Mouse (Mus musculus): ENCODE results near the gene Tmem30a. TPM values are rescaled to one million over a fixed set of nuclear protein-coding genes. Genes with fewer than 3 reads are reported as not detected.

The Tmem30a gene
- 131 and 132 TPM in 2 replicates for polyA plus RNA-seq (2012; rRNA removed)

DNA sequence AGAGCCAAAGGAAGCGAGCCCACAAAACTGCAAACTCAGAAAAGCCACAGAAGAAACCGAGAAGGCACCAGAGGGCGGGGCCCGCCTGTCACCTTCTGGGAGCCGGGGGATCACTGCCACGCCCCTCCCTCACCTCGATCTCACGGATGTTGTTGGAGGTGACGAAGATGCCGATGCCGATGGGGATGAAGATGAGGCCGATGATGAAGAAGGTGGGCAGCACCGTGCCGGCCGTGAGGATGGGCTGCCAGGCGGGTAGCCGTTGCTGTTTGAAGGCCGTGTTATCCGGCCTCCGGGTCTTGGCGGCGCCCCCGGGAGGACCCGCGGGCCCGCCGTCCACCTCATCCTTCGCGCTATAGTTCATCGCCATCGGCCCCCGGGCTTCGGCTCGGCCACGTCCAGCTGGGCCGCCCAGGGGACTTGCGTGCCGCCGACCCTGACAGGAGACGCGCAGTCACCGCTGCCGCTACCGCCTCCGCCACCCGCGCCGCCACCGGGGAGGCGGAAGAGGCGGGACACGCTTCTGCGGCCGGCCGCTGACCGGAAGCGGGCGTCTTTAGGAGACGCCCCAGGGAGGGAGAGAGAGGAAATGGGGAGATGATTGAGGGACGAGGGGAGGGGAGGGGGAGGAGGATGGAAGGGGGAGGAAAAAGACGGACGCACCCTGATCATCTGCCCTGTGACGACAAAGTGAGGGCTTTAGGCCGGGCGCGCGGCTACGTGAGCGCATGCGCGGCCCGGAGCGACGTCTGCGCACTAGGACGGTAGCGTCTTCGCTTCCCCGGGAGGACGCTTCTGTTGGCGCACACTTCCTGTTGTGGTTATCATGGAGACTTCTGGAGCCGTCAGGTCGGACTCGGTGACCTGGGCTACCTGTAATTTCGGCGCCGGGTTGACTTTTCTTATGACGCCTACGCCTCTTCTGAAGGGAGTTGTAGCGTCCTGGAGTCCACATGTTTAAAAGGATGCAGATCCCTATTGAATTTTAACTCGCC lies at the start of gene Tmem30a:
Gene Tmem30a, minus strand, starts transcription at position 667 of the 995 bp plus-strand sequence.
- peak; percentile 93 to 96 for DNase-seq (ENCODE audit: extremely low spot score in 1 of 2, low spot score in 1 of 2)

DNA sequence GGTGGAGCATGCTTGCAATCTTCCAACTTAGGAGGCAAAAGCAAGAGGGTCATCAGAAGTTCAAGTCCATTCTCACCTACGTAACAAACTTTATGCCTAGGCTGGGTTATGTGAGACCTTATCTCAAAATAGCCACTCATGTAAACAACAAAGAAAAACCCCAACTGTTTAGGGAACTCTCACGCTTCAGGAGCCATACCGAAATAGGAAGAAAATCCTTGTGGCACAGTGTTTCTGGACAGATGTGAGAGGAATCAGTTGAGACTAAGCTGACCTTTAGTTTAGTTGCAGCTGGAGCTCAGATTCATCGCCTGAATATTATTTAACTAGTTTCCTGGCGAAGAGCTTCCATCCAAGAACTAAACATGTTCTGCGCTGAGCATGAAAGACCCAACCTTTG lies 49.3 kb upstream of the Tmem30a start:
- no peak for DNase-seq (ENCODE audit: extremely low spot score in 1 of 2, low spot score in 1 of 2)

DNA sequence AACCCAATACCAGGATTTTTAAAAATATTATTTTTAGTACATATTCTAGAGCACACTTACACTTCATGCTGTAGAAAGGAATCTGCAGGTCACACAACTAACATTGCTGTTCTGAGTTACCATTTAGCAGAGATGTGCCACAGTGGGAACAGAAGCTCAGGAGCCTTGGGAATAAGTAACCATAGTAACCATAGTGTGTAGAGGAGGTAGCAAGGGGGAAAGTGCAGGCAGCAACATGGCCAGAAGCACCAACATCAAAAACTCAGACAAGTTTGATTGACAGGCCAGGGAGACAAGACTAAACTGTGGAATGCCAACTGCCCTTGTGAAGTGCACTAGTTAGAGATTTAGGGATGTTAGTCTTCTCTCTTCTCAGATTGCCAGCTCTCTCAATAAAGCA lies 48.7 kb upstream of the Tmem30a start:
- no peak for DNase-seq (ENCODE audit: extremely low spot score in 1 of 2, low spot score in 1 of 2)

DNA sequence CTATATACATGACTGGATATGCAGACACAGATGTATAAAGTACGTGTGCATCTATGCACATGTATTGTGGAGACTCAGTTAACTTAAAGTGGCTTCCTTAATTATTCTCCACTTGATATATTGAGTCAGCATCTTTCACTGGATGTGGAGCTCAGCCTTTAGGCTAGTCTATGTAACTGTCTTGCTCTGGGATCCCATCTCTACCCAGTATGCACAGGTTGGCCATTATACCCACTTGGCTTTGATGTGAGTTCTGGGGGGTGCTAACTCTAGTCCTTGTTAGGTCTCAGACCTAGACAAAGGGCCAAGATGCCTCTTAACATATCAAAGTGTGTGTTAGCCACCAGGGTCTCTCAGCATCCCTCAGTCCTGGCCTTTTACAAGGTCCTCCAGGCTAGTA lies 38.0 kb upstream of the Tmem30a start:
- no peak for DNase-seq (ENCODE audit: extremely low spot score in 1 of 2, low spot score in 1 of 2)

DNA sequence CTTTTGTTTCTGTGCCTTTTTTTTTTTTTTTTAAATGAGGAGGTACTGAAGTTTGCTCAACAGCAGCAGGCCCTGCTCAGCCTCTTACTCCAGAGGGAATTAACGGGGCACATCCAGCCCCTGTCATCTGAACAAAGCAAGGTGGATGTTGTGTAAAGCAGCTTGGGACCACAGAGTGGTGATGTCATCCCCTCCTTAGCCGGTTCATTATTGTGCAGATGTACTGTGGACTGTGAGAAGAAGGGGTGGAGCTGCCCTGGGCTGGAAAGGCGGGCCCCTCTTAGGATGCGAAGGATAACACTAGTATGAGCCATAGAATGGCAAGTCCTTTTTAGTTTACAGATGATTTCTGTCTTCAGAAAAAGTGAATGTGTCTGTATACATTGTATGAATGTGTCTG lies 37.6 kb upstream of the Tmem30a start:
- DNase-seq (ENCODE audit: extremely low spot score in 1 of 2, low spot score in 1 of 2), result no peak

DNA sequence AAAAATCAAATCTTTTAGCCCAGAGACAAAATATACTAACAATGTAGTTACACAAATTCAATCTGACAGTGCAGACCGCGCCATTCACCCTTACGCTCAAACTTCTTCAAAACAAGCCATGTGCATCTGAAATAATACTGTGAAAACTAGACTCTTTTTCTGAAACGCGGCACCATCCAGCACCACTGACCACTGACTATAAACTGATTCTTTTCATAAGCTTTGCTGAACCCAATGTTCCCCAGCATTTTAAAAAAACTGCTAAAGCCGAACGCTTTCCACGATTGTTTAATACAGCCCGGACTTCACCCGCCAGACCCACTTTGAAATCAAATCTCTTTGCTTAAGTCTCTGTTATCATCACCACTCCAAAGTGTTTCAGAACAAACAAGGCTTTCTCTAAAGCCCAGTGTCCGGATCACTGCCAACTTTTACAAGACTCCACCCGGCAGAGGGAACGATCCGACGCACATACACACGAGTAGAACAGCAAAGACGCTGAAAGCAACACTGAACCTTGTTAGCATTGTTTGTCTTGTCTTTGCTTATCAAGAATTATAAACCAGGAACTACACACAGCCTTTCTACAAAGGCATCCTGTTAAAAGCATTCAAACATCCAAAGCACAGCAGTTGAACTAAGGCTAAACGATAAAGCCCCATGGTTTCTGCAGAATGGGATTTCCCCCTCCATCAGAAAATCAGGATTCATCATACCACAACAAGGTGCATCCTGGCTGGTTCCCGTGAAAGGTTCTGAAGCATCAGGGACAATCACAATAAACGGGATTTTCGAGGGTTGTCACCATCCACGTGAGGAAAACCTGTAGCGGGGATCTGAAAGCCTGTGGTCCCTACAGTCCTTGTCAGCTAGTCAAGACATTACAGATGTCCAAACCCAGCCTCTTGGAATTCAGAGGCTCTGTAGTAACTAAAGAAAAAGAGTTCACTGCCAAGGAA lies 36.8 kb upstream of the Tmem30a start:
- no peak for DNase-seq (ENCODE audit: extremely low spot score in 1 of 2, low spot score in 1 of 2)

DNA sequence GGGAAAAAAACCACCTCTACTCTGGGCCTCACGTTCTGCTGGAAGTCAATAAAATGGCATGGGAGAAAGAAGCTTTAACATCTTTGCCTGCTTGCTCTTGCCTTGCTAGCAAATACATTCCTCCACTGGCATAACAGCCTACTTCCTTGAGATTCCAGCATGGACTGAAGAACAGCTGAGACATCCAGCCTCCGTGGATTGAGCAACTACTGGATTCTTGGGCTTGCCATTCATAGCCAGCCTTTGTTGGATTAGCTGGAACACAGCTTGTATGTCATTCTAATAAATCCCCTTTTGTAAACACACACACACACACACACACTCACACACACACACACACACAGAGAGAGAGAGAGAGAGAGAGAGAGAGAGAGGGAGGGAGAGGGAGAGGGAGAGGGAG lies 33.8 kb upstream of the Tmem30a start:
- DNase-seq (ENCODE audit: extremely low spot score in 1 of 2, low spot score in 1 of 2), result no peak

DNA sequence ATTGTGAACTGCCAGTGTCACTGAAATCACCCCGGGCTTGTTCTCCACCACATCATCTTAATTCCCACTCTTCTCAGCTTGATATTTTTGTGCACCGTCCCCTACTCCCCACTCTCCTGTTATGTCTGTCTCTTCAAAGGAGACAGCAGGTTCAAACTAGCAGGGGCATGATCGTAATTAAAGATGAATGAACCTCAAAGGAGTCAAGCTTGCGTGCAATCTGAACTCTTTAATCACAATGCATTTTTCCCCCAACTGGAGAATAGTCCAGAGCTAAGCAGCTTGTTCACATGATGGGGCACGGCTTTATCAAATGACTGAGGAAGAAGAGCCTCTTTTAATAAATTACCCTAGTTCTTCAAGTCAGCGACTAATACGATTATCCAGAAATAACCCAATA lies 32.2 kb upstream of the Tmem30a start:
- no peak for DNase-seq (ENCODE audit: extremely low spot score in 1 of 2, low spot score in 1 of 2)

DNA sequence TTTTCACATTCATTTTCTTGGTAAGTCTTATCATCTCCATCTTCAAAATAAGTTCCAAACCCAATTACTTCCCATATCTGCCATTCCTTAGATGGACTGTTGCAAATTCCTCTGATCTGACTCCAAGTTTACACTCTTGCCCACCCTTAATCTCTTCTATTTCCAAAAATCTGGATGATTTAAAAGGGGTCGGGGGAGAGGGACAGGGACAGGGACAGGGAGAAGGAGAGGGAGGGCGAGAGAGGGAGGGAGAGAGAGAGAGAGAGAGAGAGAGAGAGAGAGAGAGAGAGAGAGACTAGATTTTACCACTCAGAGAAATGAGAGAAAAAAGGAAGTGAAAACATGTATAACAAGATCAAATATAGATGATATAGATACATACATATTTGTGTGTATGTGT lies 30.5 kb upstream of the Tmem30a start:
- DNase-seq (ENCODE audit: extremely low spot score in 1 of 2, low spot score in 1 of 2), result no peak

DNA sequence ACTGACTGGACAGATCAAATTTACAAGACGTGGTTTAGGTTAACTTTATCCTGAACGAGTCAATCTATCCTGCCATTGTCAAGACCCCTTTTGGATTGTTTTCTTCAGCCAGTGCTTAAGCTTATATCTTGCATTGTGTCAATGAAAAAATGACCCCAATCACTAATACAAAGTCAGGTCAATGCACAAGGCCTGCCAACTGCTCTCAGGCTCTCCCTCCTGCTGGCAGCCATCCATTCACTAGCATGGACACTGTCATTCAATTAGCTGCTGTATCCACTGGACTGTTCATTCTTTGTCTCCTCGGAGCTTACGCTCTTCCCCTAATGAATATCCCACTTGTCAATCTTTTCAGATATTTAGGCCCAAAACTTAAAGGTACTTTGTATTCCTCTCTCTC lies 30.1 kb upstream of the Tmem30a start:
- DNase-seq (ENCODE audit: extremely low spot score in 1 of 2, low spot score in 1 of 2), result no peak

DNA sequence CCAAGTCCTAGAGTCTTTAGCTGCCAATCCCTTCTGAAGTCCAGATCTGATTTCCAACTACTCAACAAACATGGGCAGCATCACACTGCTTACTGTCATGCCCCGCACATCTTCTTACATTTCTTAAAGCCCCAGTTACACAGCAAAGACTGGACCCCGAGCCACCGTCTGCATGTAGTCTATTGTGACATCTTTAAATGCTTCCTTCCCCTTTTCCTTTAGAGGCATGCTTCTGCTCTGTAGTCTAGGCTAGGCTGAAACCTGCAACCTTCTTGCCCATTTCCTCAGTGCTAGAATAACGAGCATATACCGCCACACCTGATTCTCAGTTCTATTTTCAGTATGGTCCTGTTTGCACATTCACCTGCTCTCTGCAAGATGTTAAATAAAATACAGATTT lies 23.2 kb upstream of the Tmem30a start:
- no peak for DNase-seq (ENCODE audit: extremely low spot score in 1 of 2, low spot score in 1 of 2)

DNA sequence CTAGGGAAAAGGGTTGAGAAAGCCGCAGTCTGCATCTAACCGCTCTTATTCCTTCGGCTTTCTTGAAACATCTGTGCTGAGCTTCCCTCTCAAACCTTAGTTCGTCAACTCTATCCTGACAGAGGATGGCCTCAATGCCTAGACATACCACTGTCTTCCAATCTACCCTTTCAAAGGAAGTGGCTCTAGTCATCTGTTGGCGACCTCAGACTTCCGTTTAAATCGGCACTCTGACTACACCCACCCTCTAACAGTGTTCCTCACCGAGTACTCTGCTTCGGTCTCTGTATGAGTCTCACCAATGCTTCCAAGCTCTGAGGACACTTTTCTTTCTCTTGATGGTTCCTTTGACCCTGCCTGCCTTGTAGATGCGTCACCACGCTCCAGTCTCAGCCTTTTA lies 22.7 kb upstream of the Tmem30a start:
- no peak for DNase-seq (ENCODE audit: extremely low spot score in 1 of 2, low spot score in 1 of 2)

DNA sequence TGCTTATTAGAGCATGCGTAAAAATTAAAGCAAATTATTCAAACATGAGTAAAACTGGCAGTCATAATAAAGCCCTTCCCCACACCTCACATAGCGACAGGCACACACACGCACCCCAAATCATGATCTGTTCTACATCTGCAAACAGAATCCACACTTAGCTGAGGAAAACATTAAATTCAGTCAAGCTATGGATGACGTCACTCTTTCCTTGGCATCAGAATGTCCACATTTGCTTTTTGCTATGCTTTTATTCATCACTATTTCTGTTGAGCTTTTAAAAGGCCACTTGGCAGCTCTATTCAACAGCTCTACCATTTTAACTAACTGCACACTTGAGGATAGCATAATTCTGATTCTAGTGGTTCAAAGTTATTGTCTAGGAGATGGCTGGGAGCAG lies 21.3 kb upstream of the Tmem30a start:
- no peak for DNase-seq (ENCODE audit: extremely low spot score in 1 of 2, low spot score in 1 of 2)

DNA sequence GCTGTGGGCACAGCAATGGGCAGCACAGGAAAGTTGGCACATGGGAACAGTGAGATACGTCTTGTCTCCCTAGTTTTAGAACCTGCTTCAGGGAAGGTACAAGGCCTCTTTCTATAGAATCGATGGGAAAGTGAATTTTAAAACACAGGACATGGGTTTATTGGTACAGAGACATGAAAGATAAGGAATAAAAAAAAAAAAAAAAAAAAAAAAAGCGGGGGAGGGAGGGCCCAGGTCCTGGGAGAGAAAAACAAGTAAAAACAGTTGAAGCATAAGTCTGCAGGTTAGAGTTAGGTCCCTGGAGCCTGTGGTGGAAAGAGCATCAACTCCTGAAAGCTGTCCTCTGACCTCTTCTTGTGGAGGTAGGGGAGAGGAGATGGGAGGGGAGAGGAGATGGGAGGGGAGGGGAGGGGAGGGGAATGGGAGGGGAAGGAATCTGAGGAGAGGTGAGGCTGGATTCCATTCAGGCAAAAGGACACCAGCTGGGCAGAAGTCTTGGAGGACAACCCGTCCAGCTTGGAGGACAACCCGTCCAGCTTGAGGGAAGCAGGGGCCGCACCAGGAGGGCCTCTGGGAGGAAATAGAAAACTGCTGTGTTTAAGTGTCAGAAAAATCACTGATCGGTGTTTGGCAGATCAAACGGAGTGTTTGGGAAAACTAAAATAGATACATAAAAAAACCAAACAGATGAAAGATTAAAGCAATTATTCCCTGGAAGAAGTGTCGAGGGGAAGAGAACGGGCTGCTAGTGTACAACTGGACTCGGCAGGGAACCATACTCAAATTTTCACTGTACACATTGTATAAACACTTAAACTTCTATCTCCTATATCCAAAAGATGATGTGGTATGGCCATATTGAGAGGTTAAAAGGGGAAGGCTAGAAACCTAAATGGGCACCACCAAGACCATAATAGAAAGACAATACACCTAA lies 17.9 kb upstream of the Tmem30a start:
- DNase-seq (ENCODE audit: extremely low spot score in 1 of 2, low spot score in 1 of 2), result no peak

DNA sequence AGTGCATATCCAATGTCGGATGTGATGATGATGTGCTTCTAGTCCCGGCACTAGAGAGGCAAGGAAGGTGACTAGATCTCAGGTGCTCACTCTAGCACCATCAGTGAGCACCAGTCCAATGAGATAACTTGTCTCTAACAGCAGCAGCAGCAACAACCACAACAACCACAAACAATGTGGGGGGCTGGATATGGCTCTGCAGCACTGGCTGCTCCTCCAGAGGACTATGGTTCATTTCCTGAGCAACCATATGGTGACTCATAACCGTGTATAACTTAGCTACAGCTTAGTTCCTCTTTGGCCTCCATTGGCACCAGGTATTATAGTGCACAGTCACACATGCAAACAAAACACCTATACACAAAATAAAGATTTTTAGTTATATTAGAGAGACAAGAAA lies 17.2 kb upstream of the Tmem30a start:
- DNase-seq (ENCODE audit: extremely low spot score in 1 of 2, low spot score in 1 of 2), result no peak

DNA sequence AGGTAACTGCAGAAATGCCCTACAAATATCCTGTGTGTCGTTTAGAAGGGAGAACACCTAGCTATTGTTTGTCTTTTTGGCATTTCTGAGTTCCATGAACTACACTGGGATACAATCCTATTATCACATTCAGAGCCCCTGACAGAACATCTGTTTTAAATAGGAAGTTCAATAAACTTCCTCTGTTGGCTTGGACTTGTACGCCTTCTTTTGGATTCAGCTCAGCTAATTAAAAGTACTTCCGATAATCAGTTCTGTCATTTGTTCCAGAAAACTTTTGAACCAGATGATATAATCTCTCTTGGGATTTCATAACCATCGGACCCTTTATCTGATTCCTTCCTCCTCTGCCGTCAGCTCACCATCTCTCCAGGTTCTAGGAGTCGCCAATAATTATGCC lies 16.1 kb upstream of the Tmem30a start:
- no peak for DNase-seq (ENCODE audit: extremely low spot score in 1 of 2, low spot score in 1 of 2)

DNA sequence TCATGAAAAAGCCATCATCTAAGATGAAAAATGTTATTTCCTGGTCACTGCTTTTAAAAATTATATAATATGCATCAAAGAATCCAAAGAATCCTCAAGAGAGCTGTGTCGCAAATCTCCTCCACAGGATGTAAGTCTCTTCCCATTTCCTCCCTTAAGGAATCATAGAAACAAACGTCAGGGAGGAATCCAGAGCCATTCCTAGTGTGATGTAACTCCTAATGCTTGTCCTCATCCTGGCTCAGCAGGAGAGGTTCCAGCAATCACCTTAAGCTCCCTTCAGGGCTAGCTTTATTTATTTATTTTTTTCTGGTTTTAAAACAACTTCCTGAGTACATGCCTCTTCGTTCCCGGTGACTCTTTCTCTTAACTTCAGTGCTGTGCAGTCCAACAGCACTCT lies 13.9 kb upstream of the Tmem30a start:
- no peak for DNase-seq (ENCODE audit: extremely low spot score in 1 of 2, low spot score in 1 of 2)

DNA sequence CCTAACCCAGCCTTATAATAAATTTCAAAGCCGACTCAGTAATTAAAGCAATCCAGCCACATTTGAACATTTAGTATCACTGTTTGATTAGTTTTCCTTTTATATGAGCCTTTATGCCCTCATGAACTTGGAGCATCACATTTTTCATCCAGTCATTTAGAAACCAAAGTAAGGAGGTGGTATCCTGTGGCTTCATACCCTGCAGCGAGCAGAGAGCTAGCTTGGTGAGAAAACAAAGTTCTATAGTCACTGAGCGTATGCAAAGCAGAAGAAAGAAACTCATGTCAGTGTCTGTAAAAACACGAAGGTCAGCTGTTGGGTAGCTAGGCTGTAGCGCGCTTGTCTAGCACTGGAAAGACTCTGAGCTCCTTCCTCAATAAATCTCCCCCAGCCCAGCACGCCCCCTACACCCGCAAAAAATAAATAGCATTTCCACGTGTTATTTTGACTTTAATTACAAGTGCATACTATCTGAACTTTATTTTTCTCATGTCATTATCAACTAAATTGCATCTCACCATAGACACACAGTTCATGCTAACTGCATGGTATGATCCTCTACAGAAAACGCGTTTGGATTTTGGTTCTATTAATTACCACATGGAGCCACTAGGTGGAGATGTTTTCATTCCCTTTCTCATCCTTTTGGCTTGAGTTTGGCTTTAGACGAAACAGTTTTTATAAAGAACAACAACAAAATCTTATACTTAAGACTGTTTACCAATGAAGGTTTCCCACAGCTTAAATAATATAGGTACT lies 13.2 kb upstream of the Tmem30a start:
- DNase-seq (ENCODE audit: extremely low spot score in 1 of 2, low spot score in 1 of 2), result peak in 1 of 2 experiments; percentile 84

DNA sequence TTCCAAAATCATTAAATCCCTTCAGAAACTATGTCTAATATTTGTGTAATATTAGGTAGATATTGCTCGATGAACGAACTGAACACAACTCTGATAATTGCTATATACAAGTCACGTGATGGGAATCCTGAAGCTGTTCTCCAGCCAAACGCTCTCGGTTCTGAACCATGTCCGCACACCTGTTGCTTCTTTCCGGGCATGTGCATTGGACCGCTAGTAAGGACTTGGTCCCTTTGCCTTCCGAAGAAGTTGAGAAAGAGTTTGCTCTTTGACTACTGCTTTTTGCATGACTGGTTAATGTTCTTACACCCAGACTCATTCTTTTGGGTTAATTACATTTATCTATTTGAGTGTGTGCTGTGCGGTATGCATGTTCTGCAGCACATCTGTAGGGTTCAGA lies 12.1 kb upstream of the Tmem30a start:
- no peak for DNase-seq (ENCODE audit: extremely low spot score in 1 of 2, low spot score in 1 of 2)

Data from frontal cortex, adult 2 months (tissue).